Mouse (Mus musculus) fibroblast of lung, adult 2 months (primary cell): ENCODE data around the gene Heg1.

Experiments
- DNase-seq: peaks from one replicate; pipeline ENCODE4 v3.0.0-alpha.2; 2011; ENCODE audit warnings: low read depth

Heg1 gene

DNA sequence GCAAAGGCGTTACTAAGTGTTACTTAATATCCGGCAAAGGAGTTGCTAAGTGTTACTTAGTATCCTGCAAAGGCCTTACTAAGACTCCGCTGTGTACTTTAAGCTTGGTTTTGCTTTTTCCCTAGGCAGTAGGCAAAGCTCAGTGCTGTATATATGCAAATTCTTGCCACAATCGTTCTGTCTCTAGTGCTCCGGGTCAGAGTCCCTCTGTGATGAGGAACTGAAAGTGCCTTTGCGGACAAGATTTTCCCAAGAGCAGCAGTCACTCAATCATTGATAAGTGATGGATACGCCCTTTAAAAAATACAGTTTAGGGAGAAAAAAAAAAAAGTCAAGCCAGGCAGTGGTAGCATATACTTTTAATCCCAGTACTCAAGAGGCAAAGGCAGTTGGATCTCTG lies 61.3 kb downstream of the Heg1 start:
- DNase-seq: no peak

DNA sequence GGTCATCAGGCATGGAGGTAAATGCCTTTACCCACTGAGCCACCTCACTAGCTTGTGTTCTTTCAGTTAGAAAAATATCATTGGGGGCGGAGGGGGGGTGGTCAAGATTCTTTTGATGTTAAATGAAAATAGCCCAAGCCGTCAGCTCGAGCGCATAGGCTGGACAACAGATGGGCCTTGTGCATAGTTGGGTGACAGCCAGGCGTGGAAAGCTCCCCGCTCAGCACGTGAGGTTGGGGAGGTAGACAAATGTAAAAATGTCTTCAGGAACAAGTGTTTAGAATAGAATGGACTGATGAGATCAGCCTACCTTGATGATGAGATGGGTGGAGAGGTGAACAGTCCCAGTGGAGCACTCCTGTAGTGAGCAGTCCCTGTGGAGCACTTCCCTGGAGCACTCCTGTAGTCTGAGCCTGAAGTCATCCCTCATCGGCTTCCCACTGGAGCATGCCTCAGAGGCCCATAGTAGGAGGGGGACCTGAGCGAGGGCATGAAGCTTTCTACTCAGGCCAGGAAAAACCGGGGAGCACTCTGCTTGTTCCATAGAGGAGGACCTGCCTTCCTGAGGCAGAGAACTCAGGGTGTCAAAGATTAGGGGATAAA lies 62.0 kb downstream of the Heg1 start:
- DNase-seq: no peak

DNA sequence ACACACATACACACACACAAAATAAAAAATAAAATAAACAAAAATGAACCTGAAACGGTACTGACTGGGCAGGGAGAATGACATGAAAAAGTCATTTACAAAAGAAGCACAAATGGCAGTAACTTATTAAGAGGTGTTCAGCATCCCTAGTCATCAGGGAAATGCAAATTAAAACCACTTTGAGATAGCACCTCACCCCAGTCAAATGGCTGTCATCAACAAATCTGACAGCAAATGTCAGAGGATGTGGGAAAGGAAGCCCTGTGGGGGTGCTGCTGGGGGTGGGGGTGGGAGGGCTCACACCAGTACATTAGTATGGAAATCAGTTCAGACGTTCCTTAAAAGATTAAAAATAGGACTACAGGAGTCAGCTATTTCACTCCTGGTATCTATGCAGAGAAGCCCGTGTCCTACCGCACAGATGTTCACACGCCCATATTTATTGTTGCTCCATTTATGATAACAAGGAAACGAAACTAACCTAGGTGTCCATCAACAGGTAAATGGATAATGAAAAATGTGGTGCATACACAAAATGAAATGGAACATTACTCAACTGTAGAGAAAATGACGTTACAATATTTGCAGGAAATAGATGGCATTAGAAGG lies 63.3 kb downstream of the Heg1 start:
- DNase-seq: no peak

DNA sequence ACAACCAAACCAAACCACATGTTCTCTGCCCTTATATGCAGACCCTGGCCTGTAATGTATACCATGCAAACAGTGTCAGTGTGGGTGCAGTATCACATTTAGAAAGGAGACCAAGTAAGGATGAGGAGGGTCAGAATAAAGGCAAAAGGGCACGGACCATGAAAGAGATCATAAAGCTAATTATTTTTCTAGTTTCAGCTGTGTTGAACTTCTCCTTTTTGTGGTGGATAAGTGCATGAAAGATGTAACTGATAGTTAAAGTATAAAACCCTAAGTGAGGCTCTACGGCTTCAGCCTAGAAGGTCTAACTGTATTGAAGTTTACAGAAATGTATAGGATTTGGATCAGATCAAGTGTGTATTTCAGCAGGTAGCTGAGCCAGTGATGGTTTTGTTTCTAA lies 63.8 kb downstream of the Heg1 start:
- DNase-seq: no peak

DNA sequence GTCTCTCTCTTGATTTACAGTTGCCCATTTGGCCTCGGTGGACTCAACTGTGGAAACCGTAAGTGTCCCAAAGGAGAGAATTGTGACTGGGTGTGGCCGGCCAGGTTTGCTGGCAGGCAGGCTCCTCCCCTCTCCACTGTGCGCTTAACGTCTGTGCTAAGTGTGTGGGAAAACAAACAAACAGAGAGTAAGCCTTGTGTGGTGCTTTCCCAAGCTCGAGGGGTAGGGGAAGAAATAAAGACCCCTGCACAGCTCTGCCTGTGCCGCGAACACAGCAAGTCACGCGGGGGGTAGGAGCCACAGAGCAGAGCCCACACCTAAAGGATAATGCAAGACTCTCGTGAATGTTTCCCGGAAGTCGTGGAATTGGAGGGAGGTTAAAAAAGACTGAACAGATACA lies 67.0 kb downstream of the Heg1 start:
- DNase-seq: no peak

DNA sequence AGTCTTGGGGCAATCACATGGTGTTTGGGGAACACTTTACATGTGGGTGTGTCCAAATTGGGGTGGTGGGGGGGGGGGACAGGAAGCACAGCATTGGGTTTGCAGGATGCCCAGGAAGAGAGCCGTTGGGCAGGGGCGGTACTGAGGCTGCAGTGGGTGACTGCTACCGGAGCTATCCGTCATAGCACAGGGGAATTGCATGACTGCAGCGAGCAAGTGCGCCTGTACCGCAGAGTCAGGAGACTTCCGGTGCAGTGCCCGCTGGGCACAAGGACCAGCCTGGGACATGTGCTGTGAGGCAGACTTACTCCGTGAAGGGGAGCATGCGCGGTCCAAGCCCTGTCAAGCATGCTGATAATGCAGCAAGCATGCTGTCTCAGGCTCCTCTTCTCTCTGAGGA lies 67.4 kb downstream of the Heg1 start:
- DNase-seq: no peak

DNA sequence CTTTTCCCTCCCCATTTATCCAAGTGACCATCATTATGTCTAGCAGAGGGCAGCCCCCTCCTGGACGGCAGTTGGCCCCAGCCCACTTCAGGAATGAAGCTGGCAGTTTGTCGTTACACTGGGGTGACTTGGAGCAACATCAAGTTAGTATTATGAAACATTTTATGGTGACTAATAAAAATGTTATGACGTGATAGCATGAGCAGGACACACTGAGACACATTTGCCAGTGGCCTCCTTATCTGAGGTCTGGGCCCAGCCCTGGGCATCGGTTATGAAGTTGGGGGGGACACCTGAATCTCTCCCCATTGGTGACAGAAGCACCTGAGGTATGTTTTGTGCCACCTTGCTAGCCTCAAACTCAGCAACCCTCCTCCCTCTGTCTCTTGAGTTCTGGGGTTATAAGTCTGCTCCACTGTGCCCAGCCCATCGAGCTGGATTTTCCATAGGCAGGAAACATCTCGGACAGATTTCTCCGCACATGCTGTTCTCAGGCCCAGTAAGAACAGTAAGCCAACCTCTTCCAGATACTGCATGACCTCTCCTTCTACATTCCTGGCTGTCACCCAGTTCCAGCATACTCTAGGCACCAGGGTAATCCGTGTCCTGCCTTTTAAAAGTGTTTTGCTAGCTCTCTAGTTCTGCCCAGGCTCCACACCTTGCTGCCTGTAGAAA lies 68.9 kb downstream of the Heg1 start:
- DNase-seq: no peak

DNA sequence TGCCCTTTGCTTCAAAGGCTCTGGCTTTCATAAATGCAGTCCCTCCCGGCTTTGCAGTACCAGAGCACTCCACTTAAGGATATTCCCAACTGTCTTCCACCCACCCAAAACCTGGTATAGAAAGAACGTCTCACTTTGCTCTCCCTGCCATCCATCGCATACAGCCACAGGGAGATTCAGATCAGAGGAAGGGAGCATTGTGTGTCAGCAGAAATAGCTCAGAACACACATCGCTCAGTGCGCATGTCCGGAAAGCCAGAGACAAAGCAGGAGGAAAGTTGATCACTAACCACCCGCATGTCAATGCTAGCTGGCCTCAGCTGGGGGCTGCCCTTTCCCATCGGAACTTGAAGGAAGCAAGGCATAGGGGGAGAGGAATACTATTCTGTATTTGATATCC lies 71.1 kb downstream of the Heg1 start:
- DNase-seq: no peak

DNA sequence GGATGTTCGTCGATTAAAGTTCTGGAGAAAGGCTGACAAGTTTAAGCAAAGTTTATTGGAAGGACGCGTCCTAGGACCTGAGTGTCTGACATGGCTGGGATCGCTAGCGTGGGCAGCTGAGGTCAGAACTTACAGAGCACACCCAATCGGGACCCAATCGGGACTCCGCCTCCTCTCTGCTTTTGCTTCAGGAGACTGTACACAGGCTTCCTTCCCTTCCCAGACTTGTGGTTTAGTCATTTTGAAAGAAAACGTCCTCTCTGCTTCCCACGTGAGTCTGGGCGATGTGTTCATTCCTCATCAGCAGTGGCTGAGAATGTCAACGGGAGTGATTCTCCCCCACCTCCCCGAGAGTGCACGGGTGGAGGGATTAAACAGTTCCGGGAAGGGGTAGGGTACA lies 71.8 kb downstream of the Heg1 start:
- DNase-seq: no peak

DNA sequence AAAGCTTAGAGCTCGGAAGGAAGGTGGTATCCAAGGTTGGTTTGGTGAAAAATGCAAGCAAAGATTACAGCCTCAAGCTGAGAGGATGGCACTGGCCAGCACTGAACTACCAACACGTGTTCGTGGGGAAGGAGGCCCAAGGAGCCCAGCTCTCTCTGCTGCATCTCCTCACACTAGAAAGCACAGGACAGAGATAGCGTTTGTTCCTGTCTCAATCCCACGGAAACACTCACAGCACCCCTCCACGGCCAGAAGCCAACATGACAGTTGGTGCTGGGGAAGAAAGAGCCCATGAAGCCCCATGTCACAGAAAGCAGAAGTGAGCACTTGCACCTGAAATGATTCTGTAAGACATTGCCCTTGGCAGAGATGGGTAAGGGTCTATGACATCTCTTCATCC lies 72.2 kb downstream of the Heg1 start:
- no peak for DNase-seq

DNA sequence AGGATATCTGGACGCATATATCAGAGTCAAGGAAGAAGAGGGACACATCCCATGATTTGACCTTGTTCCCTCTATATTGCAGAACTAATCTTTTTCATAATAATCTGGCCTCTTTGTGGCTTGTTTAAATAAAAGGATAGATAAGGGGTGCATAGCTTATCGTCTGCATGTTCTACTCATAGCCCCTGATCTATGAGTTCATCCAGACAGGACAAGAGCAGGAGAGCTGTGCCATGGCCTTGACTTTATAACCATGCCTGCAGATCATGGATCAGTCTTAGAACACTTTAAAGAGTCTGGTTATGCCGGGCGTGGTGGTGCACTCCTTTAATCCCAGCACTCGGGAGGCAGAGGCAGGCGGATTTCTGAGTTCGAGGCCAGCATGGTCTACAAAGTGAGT lies 75.0 kb downstream of the Heg1 start:
- DNase-seq: no peak

DNA sequence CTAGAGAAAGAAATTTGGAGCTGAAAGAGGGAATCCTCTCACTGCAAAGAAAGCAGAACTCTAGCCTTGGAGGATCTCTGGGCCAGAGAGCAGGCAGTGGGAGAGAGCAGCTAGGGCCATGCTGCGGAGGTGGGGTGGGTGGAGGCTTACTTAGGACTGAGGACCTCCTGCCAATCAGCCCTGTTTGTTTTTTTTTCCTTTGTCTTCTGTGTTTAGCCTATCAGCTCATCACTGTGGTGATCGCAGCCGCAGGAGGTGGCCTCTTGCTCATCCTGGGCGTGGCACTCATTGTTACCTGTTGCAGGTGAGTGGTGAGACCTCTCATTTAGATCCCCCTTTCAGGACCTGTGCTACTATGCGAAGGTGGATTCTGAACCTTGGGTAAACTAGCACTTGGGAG lies 76.4 kb downstream of the Heg1 start:
- DNase-seq: no peak

DNA sequence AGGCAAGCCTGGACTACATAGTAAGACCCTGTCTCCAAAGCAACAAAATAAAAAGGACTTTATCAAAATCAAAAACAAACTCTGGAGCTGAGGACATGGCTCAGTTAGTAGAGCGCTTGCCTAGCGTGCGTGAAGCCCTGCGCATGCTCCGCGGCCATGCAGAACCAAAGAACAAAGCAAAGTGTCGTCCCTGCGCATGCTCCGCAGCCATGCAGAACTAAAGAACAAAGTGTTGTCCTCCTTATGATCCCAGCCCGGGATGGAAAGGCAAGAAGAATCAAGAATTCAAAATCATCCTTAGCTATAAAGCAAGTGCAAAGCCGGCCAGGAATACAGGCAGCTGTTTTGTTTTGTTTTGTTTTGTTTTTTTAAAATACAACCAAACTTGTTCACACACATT lies 76.8 kb downstream of the Heg1 start:
- no peak for DNase-seq

DNA sequence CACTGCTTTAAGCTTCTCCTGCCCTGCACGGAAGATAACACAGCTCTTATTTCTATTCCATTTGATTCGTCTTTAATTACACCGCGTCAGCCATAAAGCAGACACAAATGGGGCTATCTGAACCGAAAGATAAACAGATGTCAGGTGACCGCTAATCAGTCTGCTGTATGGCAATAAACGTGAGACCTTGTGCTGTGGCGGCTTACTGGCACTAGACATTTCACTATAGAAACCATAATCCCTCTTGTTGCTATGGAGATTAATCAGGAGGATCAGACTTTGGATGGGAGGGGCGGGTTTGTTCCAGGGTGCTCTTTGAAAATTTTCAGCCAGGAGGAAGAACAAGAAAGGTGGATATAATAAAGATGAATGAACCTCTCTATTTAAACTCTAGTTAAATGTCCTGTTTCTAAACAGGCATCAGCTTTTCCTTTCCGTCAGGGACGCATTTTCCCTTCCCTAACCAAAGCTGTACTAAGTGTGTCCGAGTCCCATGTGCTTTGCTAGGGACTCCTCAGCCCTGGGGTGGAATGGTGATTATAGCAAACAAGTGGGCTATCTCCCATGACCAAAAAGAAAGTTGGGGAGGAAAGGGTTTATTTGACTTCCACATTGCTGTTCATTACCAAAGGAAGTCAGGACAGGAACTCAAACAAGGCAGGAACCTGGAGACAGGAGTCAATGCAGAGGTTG lies 80.5 kb downstream of the Heg1 start:
- no peak for DNase-seq

DNA sequence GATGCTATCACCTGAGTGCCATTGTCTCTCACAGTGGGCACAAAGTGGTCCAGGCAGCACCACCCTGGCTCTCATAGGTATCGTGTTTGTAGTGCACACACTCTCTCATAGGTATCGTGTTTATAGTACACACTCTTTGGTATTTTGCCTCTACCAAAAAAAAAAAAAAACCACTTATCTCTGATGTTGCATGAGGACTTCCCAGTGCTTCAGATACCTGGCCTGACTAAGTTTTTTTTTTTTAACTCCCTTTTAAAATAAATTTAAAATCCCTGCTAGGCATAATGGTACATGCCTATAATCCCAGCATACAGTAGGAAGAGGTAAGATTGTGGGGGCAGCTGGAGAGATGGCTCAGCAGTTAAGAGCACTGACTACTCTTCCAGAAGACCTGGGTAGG lies 81.3 kb downstream of the Heg1 start:
- DNase-seq: no peak

DNA sequence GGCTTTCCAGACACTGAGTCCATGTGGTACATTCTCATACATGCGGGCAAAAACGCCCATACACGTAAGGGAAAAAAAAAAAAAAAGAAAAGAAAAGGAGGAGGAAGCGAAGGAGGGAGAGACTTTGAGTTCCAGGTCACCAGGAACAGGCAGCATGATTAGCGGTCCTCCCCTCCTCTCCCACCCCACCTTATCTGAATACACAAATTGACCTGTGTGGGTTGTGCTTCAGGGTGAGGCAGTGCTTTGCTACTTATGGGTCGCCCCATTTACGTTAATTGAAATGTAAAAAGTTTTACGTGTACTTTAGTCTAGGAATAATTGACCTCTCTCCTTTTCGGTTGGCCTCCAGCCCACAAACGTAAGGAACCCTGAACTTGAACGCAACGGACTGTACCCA lies 82.1 kb downstream of the Heg1 start:
- no peak for DNase-seq

DNA sequence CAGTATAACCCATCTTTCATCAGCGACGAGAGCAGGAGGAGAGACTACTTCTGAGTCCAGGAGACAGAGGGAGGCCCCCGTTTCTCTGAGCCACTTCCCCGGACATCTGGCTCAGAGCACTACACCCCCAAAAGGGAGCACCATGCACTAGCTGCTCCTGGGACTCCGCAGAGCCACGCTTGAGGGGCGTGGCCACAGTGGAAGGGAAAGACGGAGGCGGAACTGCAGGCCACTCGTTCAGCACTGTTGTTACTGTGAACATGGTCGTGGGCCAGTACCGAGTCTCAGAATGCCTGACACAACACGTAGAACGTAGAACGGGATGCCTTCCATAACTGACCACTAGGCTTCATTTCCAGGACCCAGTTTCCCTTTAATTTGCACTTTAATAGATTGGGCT lies 82.6 kb downstream of the Heg1 start:
- no peak for DNase-seq

DNA sequence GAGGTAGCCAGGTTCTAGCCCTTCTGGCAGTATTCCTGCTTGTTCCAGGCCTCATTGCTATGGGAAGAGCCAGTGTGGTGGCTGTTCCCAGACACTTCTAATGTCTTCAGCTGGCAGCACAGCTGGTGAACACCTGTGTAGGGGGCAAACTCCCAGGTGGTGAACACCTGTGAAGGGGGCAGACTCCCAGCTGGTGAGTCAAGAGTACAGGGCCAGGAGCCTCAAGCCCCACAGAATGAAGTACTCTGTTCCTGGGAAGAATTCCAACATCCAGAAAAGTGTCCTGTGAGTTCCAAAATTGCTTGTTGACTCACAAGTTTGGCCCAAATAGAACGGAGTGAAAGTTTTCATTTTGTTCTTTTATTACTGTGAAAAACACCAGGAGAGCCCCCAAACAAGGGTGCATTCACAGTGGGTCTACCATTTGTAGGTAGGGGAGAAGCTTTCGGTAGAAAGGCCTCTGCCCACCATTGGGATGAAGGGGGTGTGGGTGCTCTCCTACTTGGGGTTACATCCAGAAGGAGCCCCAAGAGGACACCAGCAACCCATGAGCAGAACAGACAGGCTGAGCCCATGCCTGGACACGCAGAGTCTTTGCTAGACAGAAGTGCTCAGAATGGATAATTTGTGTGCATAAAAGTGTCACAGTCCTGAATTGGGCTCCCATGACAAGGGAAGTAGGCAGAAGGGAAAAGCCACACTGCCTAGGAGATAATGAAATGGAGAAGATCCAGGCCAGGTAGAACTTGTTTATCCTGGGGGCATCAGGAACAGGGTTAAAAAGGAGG lies 84.5 kb downstream of the Heg1 start:
- DNase-seq: no peak

DNA sequence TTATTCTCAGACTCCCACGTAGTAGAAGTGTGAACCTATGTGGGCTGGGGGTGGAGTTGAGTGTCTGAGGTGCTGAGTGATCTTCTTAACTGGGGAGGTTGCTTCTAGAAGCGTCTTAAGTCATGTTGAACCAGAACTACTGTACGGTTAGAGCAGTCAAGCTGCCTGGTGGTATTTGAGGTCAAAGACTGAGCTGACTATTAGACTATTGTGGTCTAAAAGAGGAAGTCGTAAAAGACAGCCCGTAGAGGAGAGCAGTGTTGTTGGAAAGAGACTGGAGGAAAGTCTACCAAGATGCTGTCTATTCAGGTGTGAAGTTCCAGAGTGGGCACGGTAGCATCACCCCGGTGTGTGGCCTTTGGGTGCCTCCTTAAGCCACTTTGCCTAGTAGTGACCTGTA lies 85.7 kb downstream of the Heg1 start:
- no peak for DNase-seq

DNA sequence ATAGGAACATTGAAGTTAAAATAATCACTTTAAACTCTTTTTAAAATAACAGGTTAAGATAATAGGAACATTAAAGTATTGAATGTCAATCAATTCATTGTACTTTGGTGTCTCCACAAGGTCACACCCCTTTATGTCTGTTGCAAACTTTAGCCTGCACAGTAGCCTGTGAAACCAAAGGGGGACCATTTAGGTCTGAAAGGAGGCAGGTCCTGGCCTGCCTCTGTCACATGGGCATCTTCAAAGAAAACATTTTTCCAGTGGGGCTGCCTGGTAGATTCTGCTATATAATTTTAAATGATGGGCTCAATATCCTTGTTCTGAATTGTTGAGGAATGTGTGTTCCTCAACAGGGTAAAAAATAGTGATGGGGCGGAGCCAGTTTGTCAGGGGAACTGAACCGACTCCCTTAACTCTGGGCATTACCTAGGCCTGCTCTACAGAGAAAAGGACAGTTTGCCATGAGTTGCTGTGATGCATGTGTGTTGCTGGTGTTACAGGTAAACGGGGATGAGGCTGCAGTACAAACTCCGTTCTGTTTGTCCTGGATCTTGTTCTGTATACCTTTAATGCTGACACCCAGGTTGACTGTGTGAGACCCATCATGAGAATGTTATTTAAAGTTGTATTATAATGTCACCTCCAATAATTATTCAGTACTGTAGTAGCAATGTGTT lies 86.7 kb downstream of the Heg1 start:
- DNase-seq: no peak

DNA sequence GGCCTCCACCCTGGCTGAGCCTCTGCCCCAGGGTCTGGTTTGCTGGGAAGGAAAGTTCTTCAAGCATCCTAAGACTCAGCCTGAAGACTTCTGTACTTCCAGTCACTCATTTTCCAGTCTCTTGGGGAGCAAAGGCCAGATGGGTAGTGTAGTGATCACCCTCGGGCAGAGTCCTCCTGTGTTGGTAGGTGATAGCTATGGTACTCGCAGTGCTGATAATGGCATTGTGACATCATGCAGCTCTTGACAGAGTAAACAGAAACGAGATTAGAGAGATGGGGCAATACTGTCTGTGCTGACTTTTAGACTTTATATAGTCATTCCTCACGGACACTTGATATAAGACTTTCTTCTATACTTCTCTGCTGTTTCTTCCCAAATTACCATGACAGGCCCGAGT lies 88.6 kb downstream of the Heg1 start:
- no peak for DNase-seq

DNA sequence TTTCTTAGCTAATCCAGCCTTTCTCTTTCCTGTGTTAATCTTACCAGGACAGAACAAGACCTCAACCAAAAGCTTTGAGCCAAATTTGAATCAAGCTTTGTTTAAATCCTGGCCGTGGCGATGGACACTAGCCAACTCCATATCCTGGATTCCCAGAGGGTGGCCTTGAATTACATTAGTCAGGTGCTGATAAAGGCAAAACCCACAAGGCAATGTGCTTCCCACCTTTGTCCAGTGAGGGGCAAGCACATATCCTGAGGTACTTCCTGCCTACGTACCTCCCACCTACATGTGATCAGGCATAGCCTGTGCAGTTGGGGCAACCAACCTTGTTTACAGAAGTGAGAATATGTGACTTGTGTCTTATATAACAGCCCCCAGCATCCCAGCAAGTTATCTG lies 90.8 kb downstream of the Heg1 start:
- no peak for DNase-seq
